Mouse (Mus musculus): ENCODE data around the gene Tceanc2.

Tceanc2 gene

DNA sequence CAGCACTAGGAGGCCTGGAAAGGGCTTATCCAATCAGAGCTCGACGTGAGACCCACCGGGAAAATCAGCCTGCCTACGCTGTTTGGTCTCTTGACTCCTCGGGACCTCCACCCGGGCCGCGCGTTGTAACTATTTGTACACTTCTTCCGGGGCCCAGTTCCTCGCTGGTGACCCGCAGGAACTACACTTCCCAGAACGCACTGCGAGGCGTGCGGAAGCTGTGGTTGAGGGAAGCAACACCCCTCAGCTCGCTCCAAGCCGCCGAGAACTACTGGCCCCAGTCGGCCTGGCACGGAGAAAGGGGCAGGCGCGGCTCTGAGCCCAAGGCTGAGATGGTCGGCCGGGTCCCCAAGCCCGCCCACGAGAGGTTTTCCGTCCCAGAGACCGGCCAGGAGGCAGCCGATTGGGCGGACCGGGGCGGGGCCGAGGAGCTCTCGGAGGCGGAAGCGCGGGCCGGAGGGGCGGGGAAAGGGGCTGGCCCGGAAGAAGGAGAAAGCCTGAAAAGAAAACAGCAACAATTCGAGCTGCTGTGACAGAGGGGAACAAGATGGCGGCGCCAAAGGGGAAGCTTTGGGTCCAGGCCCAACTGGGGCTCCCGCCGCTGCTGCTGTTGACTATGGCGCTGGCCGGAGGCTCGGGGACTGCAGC, 610 bp downstream of the Tceanc2 start, which contains the start of gene Tmem59:
TSS of gene Tmem59 (plus strand) at position 218 of the 648 bp plus-strand sequence.
- in situ Hi-C loops (cut with MseI, MboI): no loop called here

GRCm38 (mm10) chr4:107177506-107177905, 1.4 kb downstream of the Tceanc2 start:
- in situ Hi-C loops (cut with MseI, MboI): no loop called here

DNA sequence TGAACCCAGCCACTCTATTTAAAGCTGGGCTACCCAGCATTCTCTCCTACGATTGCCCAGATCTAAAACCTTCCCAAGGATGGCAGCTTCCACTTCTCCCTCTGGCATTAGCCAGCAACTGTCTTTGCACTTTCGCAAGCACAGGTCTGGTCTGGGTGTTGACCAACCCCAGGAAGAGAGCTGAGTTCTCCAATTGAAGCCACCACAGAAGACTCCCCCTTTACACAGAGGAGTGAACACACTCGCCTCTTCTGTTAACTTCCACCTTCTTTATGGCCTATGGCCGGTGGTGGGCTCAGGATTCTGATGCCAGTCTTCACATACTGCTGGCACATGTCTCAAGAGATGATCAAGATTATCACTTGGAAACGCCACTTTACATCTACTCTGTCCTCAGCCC, 11.1 kb downstream of the Tceanc2 start:
- in situ Hi-C loops (cut with MseI, MboI): loop anchor here in 1 of 2 experiments (25.0 kb wide), 1 partner anchor 355 kb away; the partner anchor contains the start of gene Acot11

DNA sequence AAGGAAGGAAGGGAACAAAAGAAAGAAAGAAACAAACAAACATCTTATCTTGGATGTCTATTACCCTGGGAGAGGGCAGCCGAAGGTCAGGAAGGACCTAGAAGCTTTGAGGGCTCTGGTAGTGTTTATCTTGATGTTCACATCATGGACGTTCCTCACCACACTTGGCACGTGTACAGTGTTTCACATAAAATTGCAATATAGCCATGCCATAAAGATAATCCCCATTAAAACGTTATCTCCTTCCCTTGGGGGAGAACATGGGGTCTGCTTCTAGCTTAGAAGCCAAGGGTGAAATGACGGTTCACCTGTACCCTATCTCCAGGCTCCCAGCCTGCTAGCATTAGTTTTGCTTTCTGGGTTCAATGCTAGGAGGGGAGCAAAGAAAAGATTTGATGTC, 12.2 kb downstream of the Tceanc2 start:
- in situ Hi-C loops (cut with MseI, MboI): loop anchor here in 1 of 2 experiments (25.0 kb wide), 1 partner anchor 354 kb away; the partner anchor contains the start of gene Acot11

- in situ Hi-C loops (cut with MseI, MboI): loop anchor here in 1 of 2 experiments (25.0 kb wide), 1 partner anchor 352 kb away; the partner anchor contains the start of gene Acot11
These were observed 14.9 kb downstream of the Tceanc2 start for GRCm38 (mm10) chr4:107163756-107164587.

GRCm38 (mm10) chr4:107163341-107163740, 15.6 kb downstream of the Tceanc2 start:
- in situ Hi-C loops (cut with MseI, MboI): loop anchor here in 1 of 2 experiments (25.0 kb wide), 1 partner anchor 351 kb away; the partner anchor contains the start of gene Acot11

DNA sequence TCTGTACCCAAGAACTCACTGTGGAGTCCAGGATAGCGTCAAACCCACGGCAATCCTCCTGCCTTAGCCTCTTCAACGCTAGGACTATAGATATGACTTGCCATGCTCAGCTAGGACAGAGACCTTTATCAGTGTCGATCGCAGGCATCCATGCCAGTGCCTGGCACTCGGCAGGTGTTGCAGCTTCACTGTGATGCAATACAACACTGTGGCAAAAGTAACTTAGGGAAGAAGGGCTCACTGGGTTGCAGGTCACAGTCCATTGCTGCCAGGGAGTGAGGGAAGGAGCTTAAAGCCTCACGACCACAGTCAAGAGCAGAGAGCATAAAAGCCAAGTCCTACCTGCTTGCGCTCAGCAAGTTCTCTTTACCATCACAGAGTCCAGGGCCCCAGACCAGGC, 18.7 kb downstream of the Tceanc2 start:
- in situ Hi-C loops (cut with MseI, MboI): loop anchor here in 1 of 2 experiments (25.0 kb wide), 1 partner anchor 348 kb away; the partner anchor contains the start of gene Acot11

DNA sequence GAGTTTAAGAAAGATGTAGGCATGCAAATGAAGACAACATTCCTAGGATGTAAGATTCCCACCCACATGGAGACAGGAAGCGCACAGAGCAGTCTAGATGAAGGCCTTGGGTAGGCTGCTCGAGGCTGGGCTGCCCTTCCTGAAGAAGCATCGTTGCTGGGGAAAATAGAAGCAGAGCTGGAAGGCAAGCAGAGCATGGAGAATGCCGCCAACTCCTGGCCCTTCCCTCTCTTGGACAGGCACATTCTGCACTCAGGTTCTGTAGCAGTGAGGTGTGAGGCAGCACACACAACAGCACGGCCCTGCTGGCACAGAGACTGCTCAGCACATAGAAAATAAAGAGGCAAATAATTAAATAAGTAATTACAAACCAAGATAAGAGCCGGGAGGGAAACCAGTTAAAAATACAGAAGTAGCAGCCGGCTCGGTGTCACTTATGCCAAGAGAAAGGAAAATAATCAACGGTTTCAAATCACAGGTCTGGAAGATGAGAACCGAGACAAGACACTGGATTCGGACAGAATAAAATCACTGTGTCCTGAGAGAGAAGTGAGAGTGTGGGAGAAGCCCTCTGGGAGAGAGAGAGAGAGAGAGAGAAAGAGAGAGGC, 19.6 kb downstream of the Tceanc2 start:
- in situ Hi-C loops (cut with MseI, MboI): loop anchor here (10.0 to 25.0 kb wide), 2 partner anchors 334 to 347 kb away; partner anchors contain the start of gene Acot11 (in 1 of the 2)

GRCm38 (mm10) chr4:107156983-107157401, 21.9 kb downstream of the Tceanc2 start:
- in situ Hi-C loops (cut with MseI, MboI): loop anchor here (10.0 to 25.0 kb wide), 2 partner anchors 332 to 345 kb away; partner anchors contain the start of gene Acot11 (in 1 of the 2)

DNA sequence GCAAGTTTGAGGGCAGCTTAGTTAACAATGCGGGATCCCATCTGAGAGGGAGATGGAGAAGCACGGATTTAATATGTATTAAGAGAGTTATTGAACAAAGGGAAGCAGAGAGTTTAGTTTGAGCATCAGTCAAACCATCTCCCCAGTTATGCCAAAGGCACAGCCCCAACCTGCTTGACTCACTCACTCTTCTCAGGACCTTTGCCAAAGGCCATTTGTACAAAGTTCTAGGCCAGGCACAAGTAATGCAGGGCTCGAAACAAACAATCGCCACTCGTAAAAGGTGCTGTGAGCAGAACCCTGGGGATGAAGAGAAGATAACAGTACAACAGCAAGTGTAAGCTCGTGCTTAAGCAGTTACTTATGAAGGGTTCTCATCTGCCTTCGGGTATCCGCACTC, 26.3 kb downstream of the Tceanc2 start:
- in situ Hi-C loops (cut with MseI, MboI): loop anchor here (10.0 to 25.0 kb wide), 2 partner anchors 328 to 340 kb away; partner anchors contain the start of gene Acot11 (in 1 of the 2)

DNA sequence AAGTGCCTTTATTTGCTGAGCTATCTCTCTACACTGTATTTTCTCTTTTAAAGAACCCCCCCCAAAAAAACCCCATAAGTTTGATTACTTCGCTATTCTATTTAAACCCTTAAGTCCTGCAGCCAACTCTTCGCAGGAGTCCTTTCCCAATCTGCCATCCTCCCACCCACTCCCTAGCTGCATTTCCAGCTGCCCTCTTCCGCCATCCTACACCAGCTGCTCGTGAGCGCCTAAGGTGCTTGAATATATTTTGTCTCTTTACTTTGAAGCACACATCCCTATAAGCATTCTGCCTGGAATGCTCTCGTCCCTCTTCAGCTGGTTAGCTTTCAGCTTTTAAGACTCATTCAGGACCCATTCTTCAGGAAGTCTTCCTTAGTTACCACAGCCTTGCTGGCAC, 27.9 kb downstream of the Tceanc2 start:
- in situ Hi-C loops (cut with MseI, MboI): loop anchor here (10.0 to 25.0 kb wide), 2 partner anchors 326 to 339 kb away; partner anchors contain the start of gene Acot11 (in 1 of the 2)

DNA sequence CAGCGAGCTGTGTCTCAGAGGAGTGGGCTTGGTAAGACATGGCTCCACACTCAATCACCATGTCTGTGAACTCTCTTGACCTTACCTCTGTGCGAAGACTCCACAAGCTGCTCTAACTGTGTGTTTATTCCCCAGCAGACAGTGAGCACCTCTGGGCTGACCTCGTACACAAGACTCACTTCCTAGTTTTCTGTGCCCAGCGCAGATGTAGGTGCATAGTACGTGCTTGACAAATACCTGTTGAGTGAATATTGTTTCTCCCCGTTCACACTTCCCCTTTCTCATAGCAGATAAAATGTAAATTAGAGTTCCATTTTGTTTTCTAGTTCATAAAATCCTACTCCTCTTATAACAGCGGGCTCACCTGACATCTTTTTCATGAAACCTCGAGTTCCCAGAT, 35.4 kb downstream of the Tceanc2 start:
- in situ Hi-C loops (cut with MseI, MboI): no loop called here

DNA sequence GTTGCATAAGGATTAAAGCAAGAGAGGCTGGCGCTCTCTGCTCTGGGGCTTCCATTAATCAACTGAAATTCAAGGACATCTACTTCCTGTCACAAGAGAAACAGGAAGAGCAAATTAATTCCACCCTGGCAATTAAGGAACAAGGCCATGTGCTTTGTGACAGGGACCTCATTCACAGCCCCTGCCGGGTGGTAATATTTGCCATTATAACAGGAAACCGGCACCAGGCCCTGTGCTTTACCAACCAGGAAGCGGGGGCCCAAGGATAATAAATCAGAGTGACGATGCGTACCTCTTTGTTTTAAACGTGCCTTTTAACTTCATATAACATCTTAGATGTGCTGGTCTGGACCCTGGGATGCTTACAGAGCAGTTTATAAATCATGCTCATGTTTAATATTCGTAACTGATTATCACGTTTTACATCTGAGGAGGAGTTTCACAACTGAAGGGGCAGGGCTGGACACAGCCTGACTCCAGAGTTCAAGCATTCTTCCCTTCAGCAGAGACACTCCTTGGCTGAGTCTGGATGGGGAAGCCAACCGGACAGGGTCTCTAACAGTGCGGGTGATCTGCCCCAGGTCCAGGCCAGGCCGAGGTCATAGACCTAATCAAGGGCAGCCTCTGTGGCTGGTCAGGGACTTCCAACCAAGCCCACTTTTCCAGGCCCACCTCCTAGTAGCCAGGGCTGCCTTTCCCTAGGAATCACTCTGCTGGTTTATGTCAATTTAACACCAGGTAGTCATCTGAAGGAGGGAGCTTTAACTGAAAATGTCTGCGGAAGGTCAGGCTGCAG, 38.9 kb downstream of the Tceanc2 start:
- in situ Hi-C loops (cut with MseI, MboI): no loop called here

DNA sequence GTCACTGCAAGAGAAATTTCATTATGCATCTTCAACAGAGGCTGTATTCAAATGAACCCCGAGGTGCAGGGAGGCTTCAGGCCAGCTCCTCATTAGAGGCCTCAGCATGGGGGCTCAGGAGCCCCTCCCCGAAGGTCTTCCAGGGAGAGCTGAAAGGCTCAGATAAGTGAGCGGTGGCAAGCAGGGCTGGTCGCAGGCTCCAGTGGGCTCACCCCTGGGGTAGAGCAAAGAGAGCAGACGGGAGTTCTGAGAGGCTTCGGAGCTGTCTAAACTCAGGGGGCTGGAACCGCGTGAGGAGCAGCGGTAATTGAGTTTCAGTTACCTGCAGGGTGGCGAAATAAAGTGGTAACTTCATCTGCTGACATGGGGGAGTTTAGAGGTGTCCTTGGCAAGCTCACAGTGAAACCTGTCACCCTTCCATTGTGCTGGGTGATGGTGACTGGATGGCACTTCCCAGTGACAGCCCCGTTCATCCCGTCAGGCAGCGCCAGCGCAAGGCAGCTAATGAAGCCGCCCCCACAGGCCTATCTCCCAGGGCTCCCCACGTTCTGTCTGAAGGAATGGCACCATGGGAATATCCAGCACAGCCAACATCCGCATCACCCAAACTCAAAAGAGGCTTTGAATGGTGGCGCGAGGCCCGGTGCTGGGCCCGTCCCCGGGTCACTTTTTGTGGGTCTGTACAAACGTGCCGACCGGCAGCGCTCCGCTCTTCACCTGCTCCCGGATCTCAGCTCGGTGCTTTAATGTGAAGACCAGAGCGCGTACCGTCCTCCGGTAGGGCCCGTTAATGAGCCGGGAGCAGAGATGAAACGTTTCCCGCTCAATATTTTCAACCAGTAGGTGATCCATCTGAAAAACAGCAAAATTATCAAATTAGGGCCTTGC, 39.7 kb downstream of the Tceanc2 start:
- in situ Hi-C loops (cut with MseI, MboI): no loop called here

GRCm38 (mm10) chr4:107136531-107136930, 42.4 kb downstream of the Tceanc2 start:
- in situ Hi-C loops (cut with MseI, MboI): no loop called here

DNA sequence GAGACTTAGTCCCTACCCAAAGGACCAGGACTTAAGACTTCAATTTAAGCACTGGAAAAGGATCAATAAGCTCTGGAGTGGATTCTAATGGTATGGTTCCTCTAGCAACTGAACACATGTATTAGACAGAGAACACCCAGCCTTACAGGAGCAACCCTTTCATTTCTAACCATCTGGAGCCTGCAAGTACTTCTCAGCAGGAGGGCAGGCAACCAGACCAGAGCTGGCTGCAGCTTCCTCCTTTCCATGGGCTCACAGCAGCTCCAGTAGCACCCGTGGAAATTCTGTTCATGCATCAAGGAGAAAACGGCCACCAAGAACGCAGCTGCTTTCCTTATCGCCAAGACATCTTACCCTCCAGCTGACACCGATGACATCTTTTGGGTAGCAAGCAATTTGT, 43.3 kb downstream of the Tceanc2 start:
- in situ Hi-C loops (cut with MseI, MboI): no loop called here

GRCm38 (mm10) chr4:107134891-107135290, 44.0 kb downstream of the Tceanc2 start:
- in situ Hi-C loops (cut with MseI, MboI): no loop called here

DNA sequence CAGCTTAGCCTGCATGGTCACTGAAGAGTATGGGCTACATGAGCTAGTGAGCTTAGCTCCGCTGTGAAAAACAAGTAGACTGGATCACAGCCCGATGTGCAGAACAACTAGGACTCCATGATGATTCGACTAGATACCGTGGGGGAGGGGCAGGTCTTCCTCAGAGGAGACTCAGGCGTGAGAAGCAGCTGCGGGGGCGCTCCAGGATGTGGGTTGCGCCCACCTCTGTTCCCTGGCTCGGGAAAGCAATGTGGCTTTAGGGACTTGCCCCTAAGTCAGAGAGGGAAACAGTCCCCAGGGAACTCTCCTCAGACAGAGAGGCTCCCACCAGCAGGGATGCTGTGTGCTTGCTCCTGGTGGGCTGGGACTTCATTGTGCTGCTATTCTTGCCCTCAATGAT, 48.4 kb downstream of the Tceanc2 start:
- in situ Hi-C loops (cut with MseI, MboI): no loop called here

GRCm38 (mm10) chr4:107129373-107129772, 49.5 kb downstream of the Tceanc2 start:
- in situ Hi-C loops (cut with MseI, MboI): no loop called here
